Mouse (Mus musculus) adrenal gland, postnatal 14 days (tissue): ENCODE measurements around the gene Igsf23. TPM values are rescaled to one million over a fixed set of nuclear protein-coding genes. Genes with fewer than 3 reads are reported as not detected.
"Not testable (repeated sequence)": the region's sequence is repeated elsewhere in the genome, so short reads cannot be mapped to it uniquely, and the experiment has no call there.

Experiments used
- DNase-seq: peaks from one replicate; pipeline ENCODE4 v3.0.0; 2021; ENCODE audit warnings: mixed read lengths
- total RNA-seq: library from RNA; stranded (reverse); gene quantifications from 2 replicates; pipeline ENCODE4 v1.2.3, GENCODE M21; 2021

The Igsf23 gene
- total RNA-seq, 1 experiment from 2014 or later: 0.41 TPM

GRCm38 (mm10) chr7:19935171-19935751, 15.3 kb downstream of the Igsf23 start:
- DNase-seq: no peak

GRCm38 (mm10) chr7:19932877-19933809, 17.4 kb downstream of the Igsf23 start:
- peak; percentile 78 for DNase-seq

GRCm38 (mm10) chr7:19932133-19932876, 18.3 kb downstream of the Igsf23 start:
- no peak for DNase-seq

GRCm38 (mm10) chr7:19930481-19930880, 20.1 kb downstream of the Igsf23 start:
- DNase-seq: not testable (repeated sequence)

- no peak for DNase-seq
These were observed 22.1 kb downstream of the Igsf23 start for GRCm38 (mm10) chr7:19928486-19928885.

GRCm38 (mm10) chr7:19926849-19927480, 23.6 kb downstream of the Igsf23 start:
- peak; percentile 52 for DNase-seq

GRCm38 (mm10) chr7:19925376-19925775, 25.2 kb downstream of the Igsf23 start:
- no peak for DNase-seq

GRCm38 (mm10) chr7:19923797-19924196, 26.8 kb downstream of the Igsf23 start:
- DNase-seq: no peak

- no peak for DNase-seq
These were observed 27.2 kb downstream of the Igsf23 start for GRCm38 (mm10) chr7:19923354-19923753.

- peak; percentile 90 for DNase-seq
These were observed 29.9 kb downstream of the Igsf23 start, which contains the start of gene Pvr for GRCm38 (mm10) chr7:19920506-19921261. Gene Pvr (minus strand): TSS chr7:19921160.

- DNase-seq: no peak
These were observed 30.4 kb downstream of the Igsf23 start for GRCm38 (mm10) chr7:19920166-19920505.

GRCm38 (mm10) chr7:19914558-19914957, 36.0 kb downstream of the Igsf23 start:
- DNase-seq: no peak

GRCm38 (mm10) chr7:19911695-19912524, 38.6 kb downstream of the Igsf23 start:
- no peak for DNase-seq

- no peak for DNase-seq
These were observed 39.3 kb downstream of the Igsf23 start for GRCm38 (mm10) chr7:19911292-19911658.

- peak; percentile 90 for DNase-seq
These were observed 39.9 kb downstream of the Igsf23 start for GRCm38 (mm10) chr7:19910421-19911291.

GRCm38 (mm10) chr7:19889881-19890280, 60.7 kb downstream of the Igsf23 start:
- peak; percentile 78 for DNase-seq

GRCm38 (mm10) chr7:19887849-19888248, 62.7 kb downstream of the Igsf23 start, which contains the start of gene Ceacam19:
Gene Ceacam19 (minus strand): TSS chr7:19887965.
- no peak for DNase-seq
